Comparison of ENCODE assay signal across 8 mouse cellular contexts in genomic region chr4:152343296-152343695, GRCm38 (mm10). TPM values are rescaled to one million over a fixed set of nuclear protein-coding genes. Genes with fewer than 3 reads are reported as not detected.
DNase-seq lines count a peak whose midpoint lies in the region; ATAC-seq and TF ChIP-seq lines count a peak whose summit lies in the region.

No protein-coding gene starts in this region.

- 12% methylated on average over 5 of the region's 5 CpGs for WGBS in spleen, adult 2 months
- 5% methylated on average over 5 of the region's 5 CpGs for WGBS in embryonic facial prominence, embryonic 11.5 days

- H3K9me3 ChIP-seq in embryonic facial prominence, embryonic 11.5 days (replicated peaks; ENCODE audit: control insufficient read depth, low read length) = no peaks in the 10 kb centered on the region

- no peak overlapping the region for H3K4me3 ChIP-seq in spleen, adult 2 months (ENCODE audit: extremely low read depth, insufficient read depth, insufficient read length)
- H3K4me3 ChIP-seq in embryonic facial prominence, embryonic 11.5 days (ENCODE audit: low read depth, low read length) = no peak overlapping the region

- peak; percentile 43; the same call in 1 of the 2 replicates for TF ChIP-seq CTCF in spleen, adult 2 months (IDR thresholded peaks at IDR 0.05; ENCODE audit: extremely low read depth, insufficient read depth, insufficient read length, insufficient replicate concordance)

- no peaks in the 10 kb centered on the region for H3K4me1 ChIP-seq in spleen, adult 2 months (ENCODE audit: control insufficient read depth, insufficient read depth, insufficient read length)
- peaks cover 2% of the 10 kb centered on the region; the same call in 1 of the 2 replicates for H3K4me1 ChIP-seq in embryonic facial prominence, embryonic 11.5 days (ENCODE audit: control insufficient read depth, insufficient read depth, low read length)

- no peak for TF ChIP-seq POLR2A in spleen, adult 2 months (IDR thresholded peaks at IDR 0.05; ENCODE audit: low read depth, low read length)

- no peak overlapping the region for H3K9ac ChIP-seq in embryonic facial prominence, embryonic 11.5 days (replicated peaks; ENCODE audit: low read length)

- peak; percentile 38 to 40 for DNase-seq in cerebellum, postnatal 36 days
- no peak for DNase-seq in cerebellum, adult 11 months
- no peak for DNase-seq in spleen, adult 2 months (ENCODE audit: low read depth in 1 of 2, low spot score in 2 of 2)
- no peak for DNase-seq in spleen, postnatal 36 days (ENCODE audit: low spot score in 2 of 2)
- DNase-seq in embryonic facial prominence, embryonic 11.5 days (ENCODE audit: low spot score) = peak; percentile 61
- DNase-seq in natural killer cell, adult 2 months (ENCODE audit: low spot score in 2 of 2) = peak; percentile 19 to 29
- no peak for DNase-seq in urinary bladder, postnatal 36 days (ENCODE audit: low spot score in 2 of 2)
- DNase-seq in ovary, postnatal 36 days (ENCODE audit: low spot score) = no peak

- no peaks in the 10 kb centered on the region for H3K36me3 ChIP-seq in spleen, adult 2 months (ENCODE audit: control insufficient read depth, insufficient read depth, low read length)
- H3K36me3 ChIP-seq in embryonic facial prominence, embryonic 11.5 days (replicated peaks; ENCODE audit: control insufficient read depth, insufficient read depth, low read depth, low read length) = no peaks in the 10 kb centered on the region

- peaks cover 12% of the 10 kb centered on the region for H3K27me3 ChIP-seq in spleen, adult 2 months (ENCODE audit: control insufficient read depth, insufficient read depth, low read length)
- peaks cover 28% of the 10 kb centered on the region for H3K27me3 ChIP-seq in embryonic facial prominence, embryonic 11.5 days (ENCODE audit: control insufficient read depth, insufficient read depth, low read length)

- H3K27ac ChIP-seq in spleen, adult 2 months (ENCODE audit: insufficient read depth, low read length) = no peak overlapping the region
- no peak overlapping the region for H3K27ac ChIP-seq in embryonic facial prominence, embryonic 11.5 days (replicated peaks; ENCODE audit: low read depth, low read length)

- ATAC-seq in embryonic facial prominence, embryonic 11.5 days (replicated peaks; ENCODE audit: insufficient number of reproducible peaks, low FRiP score, low TSS enrichment, low read depth) = no peak

- H3K4me2 ChIP-seq in embryonic facial prominence, embryonic 11.5 days (ENCODE audit: low read depth, low read length) = no peak overlapping the region

RNA-seq across cellular contexts. Expression of gene Chd5, which starts 4.8 kb away (rescaled TPM):
- polyA plus RNA-seq in spleen, adult 2 months (2012; rRNA removed) = 0.06 and 0.11 TPM in 2 replicates
- 0.14 TPM in 2 replicates for polyA plus RNA-seq in embryonic facial prominence, embryonic 11.5 days (2014; fragmentation: Nextera tagmentation; extraction: Ambion mirVana)

RNA-seq across cellular contexts. Expression of gene Rpl22, which starts 17.8 kb away (rescaled TPM):
- 24.6 and 29.3 TPM in 2 replicates for polyA plus RNA-seq in spleen, adult 2 months (2012; rRNA removed)
- polyA plus RNA-seq in embryonic facial prominence, embryonic 11.5 days (2014; fragmentation: Nextera tagmentation; extraction: Ambion mirVana) = 404 and 441 TPM in 2 replicates

RNA-seq across cellular contexts. Expression of gene Rnf207, which starts 24.5 kb away (rescaled TPM):
- polyA plus RNA-seq in spleen, adult 2 months (2012; rRNA removed) = 0.08 TPM in 1 of 2 replicates, not detected in the other
- polyA plus RNA-seq in embryonic facial prominence, embryonic 11.5 days (2014; fragmentation: Nextera tagmentation; extraction: Ambion mirVana) = 0.41 and 1.0 TPM in 2 replicates

RNA-seq across cellular contexts. Expression of gene Icmt, which starts 46.3 kb away (rescaled TPM):
- 16.2 and 19.3 TPM in 2 replicates for polyA plus RNA-seq in spleen, adult 2 months (2012; rRNA removed)
- polyA plus RNA-seq in embryonic facial prominence, embryonic 11.5 days (2014; fragmentation: Nextera tagmentation; extraction: Ambion mirVana) = 23.4 and 24.8 TPM in 2 replicates

RNA-seq across cellular contexts. Expression of gene Hes3, which starts 51.8 kb away (rescaled TPM):
- 0.11 TPM in 1 of 2 replicates, not detected in the other for polyA plus RNA-seq in spleen, adult 2 months (2012; rRNA removed)
- 0.32 and 0.65 TPM in 2 replicates for polyA plus RNA-seq in embryonic facial prominence, embryonic 11.5 days (2014; fragmentation: Nextera tagmentation; extraction: Ambion mirVana)

Comparison
In these comparisons a context has a peak if more than half of its experiments do, and no peak if none do; other contexts are left out.
1. DNase-seq: peak in cerebellum, postnatal 36 days (2 of 2), embryonic facial prominence, embryonic 11.5 days (single experiment) and natural killer cell, adult 2 months (2 of 2); none in cerebellum, adult 11 months (single experiment), spleen, adult 2 months (0 of 2), spleen, postnatal 36 days (0 of 2), urinary bladder, postnatal 36 days (0 of 2) and ovary, postnatal 36 days (single experiment).
2. RNA of gene Rpl22, which starts 17.8 kb away (polyA plus RNA-seq): 404 to 441 TPM in embryonic facial prominence, embryonic 11.5 days; 24.6 to 29.3 TPM in spleen, adult 2 months; every median in the first group is over 10 times any median in the second.